Mouse (Mus musculus) activated CD4-positive, CD25-positive, alpha-beta regulatory T cell (primary cell): Measurements from ENCODE around the gene Aatk. TPM values are rescaled to one million over a fixed set of nuclear protein-coding genes. Genes with fewer than 3 reads are reported as not detected.

ENCODE experiments used
- polyA plus RNA-seq, 2 experiments: library from polyadenylated mRNA; unstranded; fragments of 100-300 nt; shearing (Covaris generic); gene quantifications; one replicate each; pipeline ENCODE4 v1.2.1; 2017

Aatk gene
- under 1 TPM in 1 of 2 experiments, not detected in 1; 0.61 TPM for polyA plus RNA-seq

GRCm38 (mm10) chr11:120046553-120047191 is at the start of gene Aatk:
TSS of gene Aatk (minus strand) at chr11:120047167.

GRCm38 (mm10) chr11:120086702-120087152 is 39.8 kb upstream of the Aatk start, which contains the start of gene Cep131:
TSS of gene Cep131 (minus strand) at chr11:120086827.

Other genes with a start within 250 kb of the Aatk start
- gene Chmp6, start 133.7 kb downstream of the Aatk start, polyA plus RNA-seq: 10 to 100 TPM; 58.0 to 66.6 TPM
- gene Baiap2, start 104.4 kb downstream of the Aatk start, polyA plus RNA-seq: 10 to 100 TPM; 12.9 to 17.5 TPM
- 1 to 10 TPM; 3.6 to 7.4 TPM for gene Cep131, start 39.7 kb upstream of the Aatk start, polyA plus RNA-seq
- gene Tepsin, start 51.6 kb upstream of the Aatk start, polyA plus RNA-seq: 10 to 100 TPM; 28.1 to 30.5 TPM
- 10 to 100 TPM; 79.0 to 98.3 TPM for gene Ndufaf8, start 51.8 kb upstream of the Aatk start, polyA plus RNA-seq
- gene Slc38a10, start 104.2 kb upstream of the Aatk start, polyA plus RNA-seq: 100 to 1,000 TPM in 1 of 2 experiments, 10 to 100 TPM in 1; 68.7 to 106 TPM
- under 1 TPM; 0.06 to 0.73 TPM for gene Bahcc1, start 185.8 kb upstream of the Aatk start, polyA plus RNA-seq